In the genomic region with DNA sequence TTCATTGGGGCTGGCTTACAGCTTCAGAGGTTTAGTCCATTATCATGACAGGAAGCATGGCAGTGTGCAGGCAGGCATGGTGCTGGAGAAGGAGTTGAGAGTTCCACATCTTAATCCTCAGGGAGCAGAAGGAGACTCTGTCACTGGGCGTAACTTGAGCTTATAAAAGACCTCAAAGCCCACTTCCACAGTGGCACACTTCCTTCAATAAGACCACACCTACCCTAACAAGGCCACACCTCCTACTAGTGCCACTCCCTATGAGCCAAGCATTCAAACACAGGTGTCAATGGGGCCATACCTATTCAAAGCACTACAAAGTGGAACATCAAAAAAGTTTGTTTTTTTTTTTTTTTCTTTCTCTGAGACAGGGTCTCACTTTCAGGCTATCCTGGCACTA, we compare ENCODE assay signal across 23 mouse cellular contexts. TPM values are rescaled to one million over a fixed set of nuclear protein-coding genes. Genes with fewer than 3 reads are reported as not detected.
DNase-seq lines count a peak whose midpoint lies in the region; ATAC-seq and TF ChIP-seq lines count a peak whose summit lies in the region.
"Had no signal": no experiment of that assay in that cellular context is flagged by ENCODE, and none has a peak within 500 bp of the region (broad histone marks: within the 10 kb centered on the region; RNA-seq: fewer than 3 reads in every experiment).

No protein-coding gene starts in this region.

- no peaks in the 10 kb centered on the region; the same call in 1 of the 2 replicates for H3K4me1 ChIP-seq in midbrain, embryonic 11.5 days (ENCODE audit: control insufficient read depth, insufficient read depth, low read length)
- H3K4me1 ChIP-seq in midbrain, embryonic 14.5 days (ENCODE audit: control insufficient read depth, insufficient read depth, low read length): no peaks in the 10 kb centered on the region
- H3K4me1 ChIP-seq in ES-E14 (ENCODE audit: control insufficient read depth in 2 of 2, insufficient read depth in 2 of 2, low read length in 2 of 2, poor library complexity in 1 of 2): peaks cover 10 to 26% of the 10 kb centered on the region in 2 experiments

- no peaks in the 10 kb centered on the region for H3K27me3 ChIP-seq in midbrain, embryonic 11.5 days (ENCODE audit: control insufficient read depth, insufficient read depth, low read length)
- no peaks in the 10 kb centered on the region for H3K27me3 ChIP-seq in midbrain, embryonic 14.5 days (ENCODE audit: control insufficient read depth, insufficient read depth, low read length)
- H3K27me3 ChIP-seq: embryonic facial prominence, embryonic 13.5 days; embryonic facial prominence, embryonic 15.5 days; forebrain, embryonic 12.5 days had no signal

- no peak overlapping the region for H3K27ac ChIP-seq in midbrain, embryonic 11.5 days (ENCODE audit: low read depth, low read length)
- no peak overlapping the region for H3K27ac ChIP-seq in midbrain, embryonic 14.5 days (replicated peaks; ENCODE audit: low read depth, low read length)
- H3K27ac ChIP-seq in ES-E14 (ENCODE audit: insufficient read depth, low read depth, low read length, poor library complexity, severe bottlenecking): no peak overlapping the region
- H3K27ac ChIP-seq: embryonic facial prominence, embryonic 13.5 days; embryonic facial prominence, embryonic 15.5 days; forebrain, embryonic 10.5 days; forebrain, embryonic 12.5 days had no signal

- H3K4me3 ChIP-seq in midbrain, embryonic 11.5 days (ENCODE audit: low read depth, low read length): no peak overlapping the region
- H3K4me3 ChIP-seq in midbrain, embryonic 14.5 days (replicated peaks; ENCODE audit: low read depth, low read length): no peak overlapping the region
- H3K4me3 ChIP-seq in ES-E14 (ENCODE audit: insufficient read depth in 1 of 2, low read depth in 1 of 2, low read length in 2 of 2, poor library complexity in 1 of 2, severe bottlenecking in 1 of 2): no peak overlapping the region
- H3K4me3 ChIP-seq: embryonic facial prominence, embryonic 13.5 days; embryonic facial prominence, embryonic 15.5 days; erythroblast, embryonic 14.5 days; forebrain, embryonic 10.5 days; forebrain, embryonic 12.5 days had no signal

- in situ Hi-C loops in ES-E14 (cut with MboI; ENCODE audit: low sequenced_read_pairs in 2 of 2, unreplicated experiment in 2 of 2): no loop called here

- 93% methylated on average over 1 of the region's 1 CpGs for WGBS in midbrain, embryonic 11.5 days
- WGBS in midbrain, embryonic 14.5 days: 80% methylated on average over 1 of the region's 1 CpGs

- H3K9me3 ChIP-seq in midbrain, embryonic 11.5 days (ENCODE audit: control insufficient read depth, low read length): no peaks in the 10 kb centered on the region
- H3K9me3 ChIP-seq in midbrain, embryonic 14.5 days (ENCODE audit: control insufficient read depth, low read length): no peaks in the 10 kb centered on the region
- H3K9me3 ChIP-seq in ES-E14 (ENCODE audit: control insufficient read depth, insufficient read depth, low read depth, low read length): no peaks in the 10 kb centered on the region
- H3K9me3 ChIP-seq: embryonic facial prominence, embryonic 13.5 days; embryonic facial prominence, embryonic 15.5 days; forebrain, embryonic 10.5 days; forebrain, embryonic 12.5 days had no signal

- no peak overlapping the region for H3K9ac ChIP-seq in midbrain, embryonic 11.5 days (ENCODE audit: low read length)
- no peak overlapping the region for H3K9ac ChIP-seq in midbrain, embryonic 14.5 days (replicated peaks; ENCODE audit: low read length)
- H3K9ac ChIP-seq in ES-E14 (ENCODE audit: insufficient read depth, low read depth, low read length, poor library complexity, severe bottlenecking): no peak overlapping the region
- H3K9ac ChIP-seq: embryonic facial prominence, embryonic 13.5 days; embryonic facial prominence, embryonic 15.5 days; forebrain, embryonic 12.5 days had no signal

- no peaks in the 10 kb centered on the region for H3K36me3 ChIP-seq in midbrain, embryonic 11.5 days (ENCODE audit: control insufficient read depth, insufficient read depth, low read length)
- H3K36me3 ChIP-seq in midbrain, embryonic 14.5 days (ENCODE audit: control insufficient read depth, insufficient read depth, low read length): no peaks in the 10 kb centered on the region
- H3K36me3 ChIP-seq in ES-E14 (ENCODE audit: control insufficient read depth, insufficient read depth, low read length, poor library complexity, severe bottlenecking): no peaks in the 10 kb centered on the region
- H3K36me3 ChIP-seq: embryonic facial prominence, embryonic 13.5 days; embryonic facial prominence, embryonic 15.5 days; forebrain, embryonic 10.5 days; forebrain, embryonic 12.5 days had no signal

- ATAC-seq in midbrain, embryonic 11.5 days (ENCODE audit: low FRiP score): no peak
- ATAC-seq in midbrain, embryonic 14.5 days (ENCODE audit: low FRiP score, low TSS enrichment): no peak
- ATAC-seq: forebrain, embryonic 14.5 days; forebrain, embryonic 16.5 days had no signal

- H3K4me2 ChIP-seq in midbrain, embryonic 11.5 days: no peak overlapping the region
- H3K4me2 ChIP-seq in midbrain, embryonic 14.5 days (ENCODE audit: low read length): no peak overlapping the region
- H3K4me2 ChIP-seq: embryonic facial prominence, embryonic 13.5 days; embryonic facial prominence, embryonic 15.5 days; forebrain, embryonic 12.5 days had no signal

- peak; percentile 51 for DNase-seq in midbrain, embryonic 11.5 days (ENCODE audit: low spot score, missing footprints)
- DNase-seq in midbrain, embryonic 14.5 days: no peak
- DNase-seq in ES-E14 (ENCODE audit: low read depth, low spot score): no peak
- peak; percentile 27 for DNase-seq in ZHBTc4 (ENCODE audit: low read depth, low spot score)
- no peak for DNase-seq in right cerebral cortex, postnatal 25 days
- no peak for DNase-seq in heart, adult 18-20 months
- DNase-seq: adrenal gland, adult 2 months; adrenal gland, postnatal 10 days; adrenal gland, postnatal 25 days; cerebellum, adult 11 months; cerebellum, adult 18-20 months; cerebellum, adult 8-10 months; cerebellum, adult 9-11 months; cerebellum, postnatal 14 days; cerebellum, postnatal 36 days; embryo, embryonic 11 days had no signal

TF ChIP-seq in ES-E14, 5 proteins besides CTCF, POLR2A, EP300 and RAD21:
- TF ChIP-seq ZNF384 (IDR thresholded peaks at IDR 0.05; ENCODE audit: low read depth, low read length): 0 out of 2 replicates have a peak, but pooled peaks have one; percentile 47
- no peak for TF ChIP-seq ZC3H11A (IDR thresholded peaks at IDR 0.05; ENCODE audit: borderline replicate concordance, low read depth, low read length)
- TF ChIP-seq CHD2 (IDR thresholded peaks at IDR 0.05; ENCODE audit: low read depth, low read length): no peak
- TF ChIP-seq HCFC1 (IDR thresholded peaks at IDR 0.05; ENCODE audit: borderline replicate concordance, insufficient read depth, low read length): no peak

RNA-seq across cellular contexts. Expression of a gene that starts 11.7 kb away (rescaled TPM):
- 45.2 and 49.9 TPM in 2 replicates for polyA plus RNA-seq in midbrain, embryonic 11.5 days (2014; fragmentation: Nextera tagmentation; extraction: Ambion mirVana)
- polyA plus RNA-seq in midbrain, embryonic 14.5 days (2014; fragmentation: Nextera tagmentation; extraction: Ambion mirVana): 39.8 and 41.5 TPM in 2 replicates
- total RNA-seq in ES-E14 (2012; rRNA removed): 54.7 and 66.2 TPM in 2 replicates
- 10 to 100 TPM; 16.7 to 20.4 TPM for total RNA-seq in heart, adult 18-20 months (2021)

RNA-seq across cellular contexts. Expression of a gene that starts 19.9 kb away (rescaled TPM):
- 193 and 199 TPM in 2 replicates for polyA plus RNA-seq in midbrain, embryonic 11.5 days (2014; fragmentation: Nextera tagmentation; extraction: Ambion mirVana)
- 155 and 208 TPM in 2 replicates for polyA plus RNA-seq in midbrain, embryonic 14.5 days (2014; fragmentation: Nextera tagmentation; extraction: Ambion mirVana)
- 81.8 and 85.9 TPM in 2 replicates for total RNA-seq in ES-E14 (2012; rRNA removed)
- 10 to 100 TPM; 26.0 to 26.2 TPM for total RNA-seq in heart, adult 18-20 months (2021)

Comparison
In these comparisons a context has a peak if more than half of its experiments do, and no peak if none do; other contexts are left out.
1. DNase-seq: peak in midbrain, embryonic 11.5 days (single experiment) and ZHBTc4 (single experiment); none in midbrain, embryonic 14.5 days (single experiment), ES-E14 (single experiment), right cerebral cortex, postnatal 25 days (single experiment) and heart, adult 18-20 months (0 of 2).